In genomic region chr5:63652705-63653104, GRCm38 (mm10) we compare ENCODE assay signal across 24 mouse cellular contexts. TPM values are rescaled to one million over a fixed set of nuclear protein-coding genes. Genes with fewer than 3 reads are reported as not detected.
DNase-seq lines count a peak whose midpoint lies in the region; ATAC-seq and TF ChIP-seq lines count a peak whose summit lies in the region.
"Had no signal": no experiment of that assay in that cellular context is flagged by ENCODE, and none has a peak within 500 bp of the region (broad histone marks: within the 10 kb centered on the region; RNA-seq: fewer than 3 reads in every experiment).

No protein-coding gene starts in this region.

- intact Hi-C loops in left cerebral cortex, adult 2 months (cut with DNase I) = loop anchor here (5.0 to 10.0 kb wide), 2 partner anchors 115 to 232 kb away; no protein-coding TSS in a partner anchor

- no peak for TF ChIP-seq EP300 in liver, postnatal 0 days (IDR thresholded peaks at IDR 0.05; ENCODE audit: low read depth)

- peaks cover 23% of the 10 kb centered on the region for H3K27me3 ChIP-seq in liver, postnatal 0 days (ENCODE audit: insufficient read depth, low read length)
- H3K27me3 ChIP-seq: CH12.LX had no signal

- peak overlapping the region; percentile 81 for H3K4me3 ChIP-seq in left cerebral cortex, adult 2 months
- H3K4me3 ChIP-seq in liver, postnatal 0 days (ENCODE audit: low read depth, low read length) = no peak overlapping the region
- H3K4me3 ChIP-seq: embryonic facial prominence, embryonic 10.5 days; forebrain, embryonic 13.5 days; heart, embryonic 13.5 days had no signal

- no peaks in the 10 kb centered on the region for H3K4me1 ChIP-seq in liver, postnatal 0 days (ENCODE audit: insufficient read depth)

- H3K27ac ChIP-seq in left cerebral cortex, adult 2 months = no peak overlapping the region
- no peak overlapping the region for H3K27ac ChIP-seq in liver, postnatal 0 days (ENCODE audit: low read depth)
- H3K27ac ChIP-seq: embryonic facial prominence, embryonic 10.5 days; forebrain, embryonic 13.5 days; heart, embryonic 13.5 days; hindbrain, postnatal 0 days had no signal

- peak; percentile 22 to 37 for DNase-seq in frontal cortex, postnatal 36 days (ENCODE audit: low spot score in 2 of 2)
- no peak for DNase-seq in frontal cortex, postnatal 10 days (ENCODE audit: low spot score in 2 of 2)
- DNase-seq in left cerebral cortex, adult 2 months (ENCODE audit: extremely low spot score in 1 of 2, low spot score in 2 of 2) = no peak
- no peak for DNase-seq in left cerebral cortex, adult 9 months (ENCODE audit: low spot score in 2 of 2)
- DNase-seq in right cerebral cortex, adult 18-20 months = peak; percentile 38
- DNase-seq in right cerebral cortex, postnatal 14 days = no peak
- DNase-seq in liver, postnatal 0 days = no peak
- DNase-seq: adrenal gland, postnatal 14 days; cerebellum, adult 18-20 months; cerebellum, adult 9-11 months; cerebellum, postnatal 36 days; gastrocnemius, postnatal 36 days; heart, adult 11 months; heart, postnatal 36 days had no signal

- H3K36me3 ChIP-seq in liver, postnatal 0 days (replicated peaks; ENCODE audit: insufficient read depth, low read length) = no peaks in the 10 kb centered on the region
- H3K36me3 ChIP-seq: embryonic facial prominence, embryonic 10.5 days; heart, embryonic 13.5 days had no signal

- no peak overlapping the region for H3K4me2 ChIP-seq in liver, postnatal 0 days (ENCODE audit: low read depth, low read length)
- H3K4me2 ChIP-seq: forebrain, embryonic 13.5 days; heart, embryonic 13.5 days had no signal

- no peak for TF ChIP-seq CTCF in left cerebral cortex, adult 2 months (IDR thresholded peaks at IDR 0.05)
- TF ChIP-seq CTCF in liver, postnatal 0 days (IDR thresholded peaks at IDR 0.05; ENCODE audit: low read depth) = no peak

- WGBS in liver, postnatal 0 days (ENCODE audit: insufficient replicate concordance) = 64% methylated on average over 2 of the region's 2 CpGs

- H3K9me3 ChIP-seq in liver, postnatal 0 days (ENCODE audit: low read length) = no peaks in the 10 kb centered on the region
- H3K9me3 ChIP-seq: embryonic facial prominence, embryonic 10.5 days; forebrain, embryonic 13.5 days; heart, embryonic 13.5 days had no signal

- H3K9ac ChIP-seq in liver, postnatal 0 days (replicated peaks) = no peak overlapping the region
- H3K9ac ChIP-seq: forebrain, embryonic 13.5 days; heart, embryonic 13.5 days had no signal

- ATAC-seq in liver, postnatal 0 days = no peak
- ATAC-seq: activated CD4-positive, CD25-positive, alpha-beta regulatory T cell, adult 4 months; forebrain, embryonic 13.5 days; hindbrain, postnatal 0 days; Patski had no signal

RNA-seq across cellular contexts. Expression of gene Nwd2, which starts 3.8 kb away (rescaled TPM):
- 10 to 100 TPM; 35.4 to 45.1 TPM for total RNA-seq in left cerebral cortex, adult 2 months (2021)
- 0.06 TPM in 1 of 2 replicates, not detected in the other for polyA plus RNA-seq in liver, postnatal 0 days (2015; fragmentation: Nextera tagmentation; extraction: Ambion mirVana)
- total RNA-seq: adrenal gland, adult 18-20 months; CH12.LX; gastrocnemius, adult 8-10 months; gastrocnemius, postnatal 36 days; heart, postnatal 36 days had no signal
- polyA plus RNA-seq: heart, postnatal 0 days had no signal

Comparison
In these comparisons a context has a peak if more than half of its experiments do, and no peak if none do; other contexts are left out.
1. DNase-seq: peak in frontal cortex, postnatal 36 days (2 of 2) and right cerebral cortex, adult 18-20 months (single experiment); none in frontal cortex, postnatal 10 days (0 of 2), left cerebral cortex, adult 2 months (0 of 2), left cerebral cortex, adult 9 months (0 of 2), right cerebral cortex, postnatal 14 days (single experiment) and liver, postnatal 0 days (single experiment).